Mouse (Mus musculus) liver, embryonic 13.5 days (tissue): Measurements from ENCODE around the gene Ly6g5c. TPM values are rescaled to one million over a fixed set of nuclear protein-coding genes. Genes with fewer than 3 reads are reported as not detected.

Experiments
- ATAC-seq: fragments of 200-750 bp; cut with Nextera tagmentation; 2 replicates; pipeline ENCODE4 v1.8.0; 2017; ENCODE audit warnings: low read depth, mild to moderate bottlenecking, moderate number of reproducible peaks, moderate library complexity
- DNase-seq: peaks from one replicate; pipeline ENCODE4 v3.0.0; 2022
- H3K27ac ChIP-seq: fragments of 300-500 bp; sonication (generic); 2 replicates; pipeline ENCODE4 v1.5.1; 2015; ENCODE audit warnings: moderate library complexity, mild to moderate bottlenecking, inconsistent platforms
- H3K27me3 ChIP-seq: fragments of 300-500 bp; sonication (generic); 2 replicates; pipeline ENCODE4 v1.6.1; 2015; ENCODE audit warnings: mild to moderate bottlenecking, inconsistent platforms
- H3K36me3 ChIP-seq: fragments of 300-500 bp; sonication (generic); 2 replicates; pipeline ENCODE4 v1.6.1; 2015; ENCODE audit warnings: mild to moderate bottlenecking, inconsistent platforms
- H3K4me1 ChIP-seq: fragments of 300-500 bp; sonication (generic); replicated peaks from 2 replicates; pipeline ENCODE4 v1.6.1; 2015; ENCODE audit warnings: inconsistent platforms
- H3K4me2 ChIP-seq: fragments of 300-500 bp; sonication (generic); 2 replicates; pipeline ENCODE4 v1.6.1; 2015; ENCODE audit warnings: inconsistent platforms, mild to moderate bottlenecking, moderate library complexity
- H3K4me3 ChIP-seq: fragments of 300-500 bp; sonication (generic); replicated peaks from 2 replicates; pipeline ENCODE4 v1.5.1; 2015; ENCODE audit warnings: mild to moderate bottlenecking, inconsistent platforms
- H3K9ac ChIP-seq: fragments of 300-500 bp; sonication (generic); 2 replicates; pipeline ENCODE4 v1.6.1; 2015; ENCODE audit warnings: mild to moderate bottlenecking, inconsistent platforms
- H3K9me3 ChIP-seq: fragments of 300-500 bp; sonication (generic); replicated peaks from 2 replicates; pipeline ENCODE4 v1.6.1; 2016; ENCODE audit warnings: inconsistent platforms
- WGBS: fragments of 180-500 bp; shearing (Covaris S2); methylation state at CpG from one replicate; pipeline ENCODE4 v1.1.7; 2015; ENCODE audit not compliant: insufficient replicate concordance; 5-methylcytosine and 5-hydroxymethylcytosine counted together
- polyA plus RNA-seq: library from polyadenylated mRNA; unstranded; fragments of >200 nt; fragmentation: Nextera tagmentation; extraction: Ambion mirVana; gene quantifications from 2 replicates; pipeline ENCODE4 v1.2.1, GENCODE M21; 2015

The Ly6g5c gene
- polyA plus RNA-seq, 1 experiment from 2014 or later = not detected

- Histone ChIP-seq H3K9ac (peak within 1 kb of the TSS; percentile 50), H3K36me3 (peaks cover 21% of the 10 kb centered on the region), H3K4me3 (peak within 1 kb of the TSS; percentile 51), H3K27me3 (no peaks in the 10 kb centered on the region), H3K27ac (peak within 1 kb of the TSS; percentile 71), H3K4me2 (peak within 1 kb of the TSS; percentile 59), H3K4me1 (peaks cover 59% of the 10 kb centered on the region), H3K9me3 (no peaks in the 10 kb centered on the region)
- DNase-seq (no peak), ATAC-seq (no peak)
- WGBS = 68% methylated on average over 15 of the region's 15 CpGs
These were observed 23.6 kb downstream of the Ly6g5c start, which contains the start of gene Apom for GRCm38 (mm10) chr17:35131500-35132173. Gene Apom (minus strand): TSS chr17:35132050.

GRCm38 (mm10) chr17:35132174-35132560 is 24.1 kb downstream of the Ly6g5c start:
- 71% methylated on average over 3 of the region's 3 CpGs for WGBS
- no peak for DNase-seq
- H3K9ac ChIP-seq = no peak overlapping the region
- H3K4me2 ChIP-seq = 0 out of 2 replicates have a peak overlapping the region, but pooled peaks have one; percentile 10
- H3K27me3 ChIP-seq = no peaks in the 10 kb centered on the region
- no peaks in the 10 kb centered on the region for H3K9me3 ChIP-seq
- H3K36me3 ChIP-seq = peaks cover 21% of the 10 kb centered on the region
- H3K4me1 ChIP-seq = peaks cover 59% of the 10 kb centered on the region
- peak overlapping the region; percentile 71 for H3K27ac ChIP-seq
- ATAC-seq = no peak
- no peak overlapping the region for H3K4me3 ChIP-seq

GRCm38 (mm10) chr17:35133517-35133916 is 25.4 kb downstream of the Ly6g5c start:
- H3K9me3 ChIP-seq = no peaks in the 10 kb centered on the region
- peaks cover 20% of the 10 kb centered on the region for H3K36me3 ChIP-seq
- peaks cover 56% of the 10 kb centered on the region for H3K4me1 ChIP-seq
- ATAC-seq (no peak), DNase-seq (no peak)
- no peaks in the 10 kb centered on the region for H3K27me3 ChIP-seq
- H3K27ac ChIP-seq = no peak overlapping the region
- peak overlapping the region; percentile 92; the same call in 1 of the 2 replicates for H3K4me2 ChIP-seq
- 0 out of 2 replicates have a peak overlapping the region, but pooled peaks have one; percentile 81 for H3K9ac ChIP-seq
- H3K4me3 ChIP-seq = no peak overlapping the region
- WGBS = 87% methylated on average over 7 of the region's 7 CpGs

GRCm38 (mm10) chr17:35134801-35135590 is 26.9 kb downstream of the Ly6g5c start, which contains the start of gene Bag6:
Gene Bag6 (plus strand): TSS chr17:35135178.
- peak within 1 kb of the TSS; percentile 89 for H3K27ac ChIP-seq
- H3K9ac ChIP-seq = peak within 1 kb of the TSS; percentile 81
- H3K27me3 ChIP-seq = no peaks in the 10 kb centered on the region
- H3K4me2 ChIP-seq = peak within 1 kb of the TSS; percentile 92
- under 1% methylated on average over 66 of the region's 66 CpGs for WGBS
- peaks cover 27% of the 10 kb centered on the region for H3K36me3 ChIP-seq
- ATAC-seq (peak; percentile 90), DNase-seq (peak; percentile 90)
- no peaks in the 10 kb centered on the region for H3K9me3 ChIP-seq
- H3K4me3 ChIP-seq = peak within 1 kb of the TSS; percentile 87
- H3K4me1 ChIP-seq = peaks cover 45% of the 10 kb centered on the region

GRCm38 (mm10) chr17:35135591-35136320 is 27.7 kb downstream of the Ly6g5c start:
- Histone ChIP-seq H3K27me3 (no peaks in the 10 kb centered on the region), H3K4me1 (peaks cover 38% of the 10 kb centered on the region), H3K27ac (peak overlapping the region; percentile 89), H3K9me3 (no peaks in the 10 kb centered on the region), H3K9ac (peak overlapping the region; percentile 81), H3K4me2 (peak overlapping the region; percentile 92), H3K36me3 (peaks cover 28% of the 10 kb centered on the region), H3K4me3 (peak overlapping the region; percentile 87)
- DNase-seq (peak; percentile 55), ATAC-seq (peak; percentile 39)
- under 1% methylated on average over 43 of the region's 43 CpGs for WGBS

GRCm38 (mm10) chr17:35139269-35139668 is 31.2 kb downstream of the Ly6g5c start:
- peaks cover 63% of the 10 kb centered on the region for H3K36me3 ChIP-seq
- no peak for ATAC-seq
- 79% methylated on average over 3 of the region's 3 CpGs for whole genome bisulfite sequencing

GRCm38 (mm10) chr17:35140490-35140996 is 32.5 kb downstream of the Ly6g5c start:
- peaks cover 76% of the 10 kb centered on the region for H3K36me3 ChIP-seq
- no peak for ATAC-seq

More at GRCm38 (mm10) chr17:35139269-35139668, 31.2 kb downstream of the Ly6g5c start:
- no peak overlapping the region for H3K4me2 ChIP-seq
- H3K27ac ChIP-seq = no peak overlapping the region
- no peaks in the 10 kb centered on the region for H3K9me3 ChIP-seq
- H3K4me1 ChIP-seq = peaks cover 23% of the 10 kb centered on the region
- no peaks in the 10 kb centered on the region for H3K27me3 ChIP-seq
- no peak overlapping the region for H3K4me3 ChIP-seq
- no peak overlapping the region for H3K9ac ChIP-seq
- DNase-seq = no peak

GRCm38 (mm10) chr17:35141971-35142370 is 33.9 kb downstream of the Ly6g5c start:
- H3K9ac ChIP-seq = no peak overlapping the region
- peaks cover 90% of the 10 kb centered on the region for H3K36me3 ChIP-seq
- H3K4me1 ChIP-seq = peaks cover 9% of the 10 kb centered on the region
- ATAC-seq (no peak), DNase-seq (no peak)
- H3K27ac ChIP-seq = no peak overlapping the region
- H3K4me2 ChIP-seq = no peak overlapping the region
- no peak overlapping the region for H3K4me3 ChIP-seq
- no peaks in the 10 kb centered on the region for H3K9me3 ChIP-seq
- H3K27me3 ChIP-seq = no peaks in the 10 kb centered on the region
- WGBS = 79% methylated on average over 6 of the region's 6 CpGs

More at GRCm38 (mm10) chr17:35140490-35140996, 32.5 kb downstream of the Ly6g5c start:
- Histone ChIP-seq H3K4me1 (peaks cover 20% of the 10 kb centered on the region), H3K4me3 (no peak overlapping the region), H3K9me3 (no peaks in the 10 kb centered on the region), H3K27ac (no peak overlapping the region), H3K9ac (no peak overlapping the region), H3K27me3 (no peaks in the 10 kb centered on the region), H3K4me2 (no peak overlapping the region)
- no peak for DNase-seq
- WGBS = 81% methylated on average over 16 of the region's 16 CpGs

GRCm38 (mm10) chr17:35146139-35146538 is 38.1 kb downstream of the Ly6g5c start:
- H3K36me3 ChIP-seq = peaks cover 98% of the 10 kb centered on the region
- WGBS = 88% methylated on average over 5 of the region's 5 CpGs
- no peak overlapping the region for H3K4me3 ChIP-seq
- H3K4me1 ChIP-seq = 0 out of 2 replicates have a peak, but pooled peaks cover 4% of the 10 kb centered on the region
- H3K9ac ChIP-seq = no peak overlapping the region
- H3K27me3 ChIP-seq = no peaks in the 10 kb centered on the region
- H3K9me3 ChIP-seq = no peaks in the 10 kb centered on the region
- no peak for DNase-seq
- H3K27ac ChIP-seq = no peak overlapping the region
- H3K4me2 ChIP-seq = no peak overlapping the region
- ATAC-seq = no peak

- 59% methylated on average over 3 of the region's 3 CpGs for WGBS
- no peak for DNase-seq
- ATAC-seq = no peak
- no peak overlapping the region for H3K4me2 ChIP-seq
- H3K4me1 ChIP-seq = 0 out of 2 replicates have a peak, but pooled peaks cover 4% of the 10 kb centered on the region
- no peaks in the 10 kb centered on the region for H3K9me3 ChIP-seq
- H3K36me3 ChIP-seq = peaks cover 98% of the 10 kb centered on the region
- H3K27me3 ChIP-seq = no peaks in the 10 kb centered on the region
- H3K4me3 ChIP-seq = no peak overlapping the region
- peak overlapping the region; percentile 38; the same call in 1 of the 2 replicates for H3K27ac ChIP-seq
- H3K9ac ChIP-seq = no peak overlapping the region
These were observed 39.3 kb downstream of the Ly6g5c start for GRCm38 (mm10) chr17:35147348-35147747.
